Mouse (Mus musculus) MN1 (cell line): ENCODE data around the gene Josd1.
A peak's percentile ranks its signal among the peaks of the same experiment; 100 is the strongest.

Experiments used
- DNase-seq: peaks from one replicate; pipeline ENCODE4 v3.0.0-alpha.2; 2016; ENCODE audit warnings: low spot score

Gene Josd1

GRCm38 (mm10) chr15:79657837-79658530, 29.7 kb downstream of the Josd1 start:
- DNase-seq = peak; percentile 94

GRCm38 (mm10) chr15:79656451-79656850, 31.3 kb downstream of the Josd1 start:
- DNase-seq = no peak

- no peak for DNase-seq
These were observed 36.2 kb downstream of the Josd1 start for GRCm38 (mm10) chr15:79651481-79651880.

- DNase-seq = no peak
These were observed 37.1 kb downstream of the Josd1 start for GRCm38 (mm10) chr15:79650569-79650968.

- no peak for DNase-seq
These were observed 39.6 kb downstream of the Josd1 start for GRCm38 (mm10) chr15:79648130-79648529.

GRCm38 (mm10) chr15:79645483-79645882, 42.2 kb downstream of the Josd1 start:
- DNase-seq = no peak

GRCm38 (mm10) chr15:79641135-79641817, 46.4 kb downstream of the Josd1 start:
- no peak for DNase-seq

GRCm38 (mm10) chr15:79630471-79630870, 57.2 kb downstream of the Josd1 start:
- no peak for DNase-seq
